Mouse (Mus musculus) liver, adult 2 months (tissue): ENCODE measurements at regions not wholly inside any gene's neighbourhood (a gene's known extent, or its start where the extent isn't known, plus 50 kb on each side); places are given as distances from the start of the nearest gene placed in this dataset.
"Not testable (repeated sequence)": the region's sequence is repeated elsewhere in the genome, so short reads cannot be mapped to it uniquely, and the experiment has no call there.

Experiments
- DNase-seq: peaks from one replicate; pipeline ENCODE4 v3.0.0-alpha.2; 2011; ENCODE audit warnings: low read depth, low spot score; ENCODE audit errors: extremely low read depth
- H3K27ac ChIP-seq: fragments of 200-500 bp; replicated peaks from 2 replicates; pipeline ENCODE4 v1.5.1; 2012; ENCODE audit warnings: low read depth, mild to moderate bottlenecking, control low read depth, inconsistent platforms, low read length; ENCODE audit not compliant: insufficient read depth
- H3K27me3 ChIP-seq: fragments of 200-500 bp; 2 replicates; pipeline ENCODE4 v1.6.1; 2012; ENCODE audit warnings: mild to moderate bottlenecking, moderate library complexity, low read length, inconsistent platforms; ENCODE audit not compliant: control insufficient read depth, insufficient read depth
- H3K36me3 ChIP-seq: fragments of 200-500 bp; 2 replicates; pipeline ENCODE4 v1.6.1; 2012; ENCODE audit warnings: low read length, inconsistent platforms; ENCODE audit not compliant: control insufficient read depth, insufficient read depth
- H3K4me1 ChIP-seq: fragments of 200-500 bp; 2 replicates; pipeline ENCODE4 v1.6.1; 2011; ENCODE audit warnings: low read length; ENCODE audit not compliant: control insufficient read depth, insufficient read depth
- H3K4me3 ChIP-seq: fragments of 200-500 bp; 2 replicates; pipeline ENCODE4 v1.5.1; 2011; ENCODE audit warnings: low read depth, mild to moderate bottlenecking, control low read depth, low read length, moderate library complexity; ENCODE audit not compliant: insufficient read depth
- H3K79me2 ChIP-seq: fragments of 200-500 bp; 2 replicates; pipeline ENCODE4 v1.6.1; 2012; ENCODE audit warnings: inconsistent platforms, mild to moderate bottlenecking, low read length, moderate library complexity; ENCODE audit not compliant: control insufficient read depth, insufficient read depth
- H3K9ac ChIP-seq: fragments of 200-500 bp; 2 replicates; pipeline ENCODE4 v1.6.1; 2012; ENCODE audit warnings: low read depth, mild to moderate bottlenecking, control low read depth, inconsistent platforms, low read length
- CTCF ChIP-seq: fragments of 200-500 bp; IDR thresholded peaks from 2 replicates; pipeline ENCODE4 v1.5.1; 2011; ENCODE audit warnings: low read depth, low read length, control low read depth
- POLR2A ChIP-seq: fragments of 200-500 bp; IDR thresholded peaks from 2 replicates; pipeline ENCODE4 v1.6.1; 2011; ENCODE audit warnings: low read length, control low read depth; ENCODE audit not compliant: insufficient read depth; ENCODE audit errors: extremely low read depth
- WGBS: fragments of 180-500 bp; shearing (Covaris S2); methylation state at CpG from one replicate; pipeline ENCODE4 v1.1.7; 2018; 5-methylcytosine and 5-hydroxymethylcytosine counted together

GRCm38 (mm10) chr16:30709975-30710374 lies 110.5 kb downstream of the Fam43a start:
- Histone ChIP-seq H3K79me2 (no peaks in the 10 kb centered on the region), H3K4me1 (no peaks in the 10 kb centered on the region), H3K27ac (no peak overlapping the region), H3K9ac (no peak overlapping the region), H3K27me3 (no peaks in the 10 kb centered on the region), H3K36me3 (no peaks in the 10 kb centered on the region), H3K4me3 (no peak overlapping the region)
- TF ChIP-seq POLR2A: no peak
- TF ChIP-seq CTCF: no peak
- 89% methylated on average over 2 of the region's 2 CpGs for WGBS
- DNase-seq: no peak

GRCm38 (mm10) chr16:30712570-30712969 lies 113.0 kb downstream of the Fam43a start:
- no peak for DNase-seq
- WGBS: 93% methylated on average over 6 of the region's 6 CpGs
- no peaks in the 10 kb centered on the region for H3K36me3 ChIP-seq
- no peak overlapping the region for H3K4me3 ChIP-seq
- H3K27me3 ChIP-seq: 0 out of 2 replicates have a peak, but pooled peaks cover 2% of the 10 kb centered on the region
- H3K9ac ChIP-seq: no peak overlapping the region
- no peaks in the 10 kb centered on the region for H3K79me2 ChIP-seq
- H3K4me1 ChIP-seq: no peaks in the 10 kb centered on the region
- no peak overlapping the region for H3K27ac ChIP-seq
- TF ChIP-seq CTCF (no peak), POLR2A (no peak)

- H3K9ac ChIP-seq, H3K27ac ChIP-seq, DNase-seq, H3K79me2 ChIP-seq, H3K27me3 ChIP-seq, H3K4me1 ChIP-seq, H3K4me3 ChIP-seq, H3K36me3 ChIP-seq: not testable (repeated sequence)
These were observed 118.1 kb downstream of the Fam43a start for GRCm38 (mm10) chr16:30717577-30717976.

- 93% methylated on average over 6 of the region's 6 CpGs for WGBS
- Histone ChIP-seq H3K27me3 (0 out of 2 replicates have a peak, but pooled peaks cover 5% of the 10 kb centered on the region), H3K36me3 (no peaks in the 10 kb centered on the region), H3K27ac (no peak overlapping the region), H3K9ac (no peak overlapping the region), H3K4me1 (peaks cover 2% of the 10 kb centered on the region; the same call in 1 of the 2 replicates), H3K4me3 (no peak overlapping the region), H3K79me2 (no peaks in the 10 kb centered on the region)
- TF ChIP-seq CTCF (no peak), POLR2A (no peak)
- no peak for DNase-seq
These were observed 121.3 kb downstream of the Fam43a start for GRCm38 (mm10) chr16:30720791-30721190.

GRCm38 (mm10) chr16:30721223-30721622 lies 121.7 kb downstream of the Fam43a start:
- peak; percentile 51 for DNase-seq
- H3K9ac ChIP-seq: no peak overlapping the region
- H3K27me3 ChIP-seq: 0 out of 2 replicates have a peak, but pooled peaks cover 5% of the 10 kb centered on the region
- H3K4me1 ChIP-seq: peaks cover 2% of the 10 kb centered on the region; the same call in 1 of the 2 replicates
- H3K36me3 ChIP-seq: no peaks in the 10 kb centered on the region
- no peaks in the 10 kb centered on the region for H3K79me2 ChIP-seq
- no peak overlapping the region for H3K4me3 ChIP-seq
- no peak overlapping the region for H3K27ac ChIP-seq
- TF ChIP-seq POLR2A (no peak), CTCF (no peak)

GRCm38 (mm10) chr16:30722372-30722771 lies 122.8 kb downstream of the Fam43a start:
- Histone ChIP-seq H3K79me2 (no peaks in the 10 kb centered on the region), H3K27me3 (0 out of 2 replicates have a peak, but pooled peaks cover 4% of the 10 kb centered on the region), H3K4me3 (no peak overlapping the region), H3K4me1 (peaks cover 2% of the 10 kb centered on the region; the same call in 1 of the 2 replicates), H3K27ac (no peak overlapping the region), H3K9ac (no peak overlapping the region), H3K36me3 (no peaks in the 10 kb centered on the region)
- WGBS: 75% methylated on average over 3 of the region's 3 CpGs
- DNase-seq: no peak
- TF ChIP-seq CTCF (no peak), POLR2A (no peak)
